Mouse (Mus musculus) frontal cortex, postnatal 25 days (tissue): ENCODE results near the gene Emsy.

ENCODE experiments used
- DNase-seq, 2 experiments: peaks; one replicate each; pipeline ENCODE4 v3.0.0; 2022; ENCODE audit warnings: low spot score in 2 of 2

The Emsy gene

DNA sequence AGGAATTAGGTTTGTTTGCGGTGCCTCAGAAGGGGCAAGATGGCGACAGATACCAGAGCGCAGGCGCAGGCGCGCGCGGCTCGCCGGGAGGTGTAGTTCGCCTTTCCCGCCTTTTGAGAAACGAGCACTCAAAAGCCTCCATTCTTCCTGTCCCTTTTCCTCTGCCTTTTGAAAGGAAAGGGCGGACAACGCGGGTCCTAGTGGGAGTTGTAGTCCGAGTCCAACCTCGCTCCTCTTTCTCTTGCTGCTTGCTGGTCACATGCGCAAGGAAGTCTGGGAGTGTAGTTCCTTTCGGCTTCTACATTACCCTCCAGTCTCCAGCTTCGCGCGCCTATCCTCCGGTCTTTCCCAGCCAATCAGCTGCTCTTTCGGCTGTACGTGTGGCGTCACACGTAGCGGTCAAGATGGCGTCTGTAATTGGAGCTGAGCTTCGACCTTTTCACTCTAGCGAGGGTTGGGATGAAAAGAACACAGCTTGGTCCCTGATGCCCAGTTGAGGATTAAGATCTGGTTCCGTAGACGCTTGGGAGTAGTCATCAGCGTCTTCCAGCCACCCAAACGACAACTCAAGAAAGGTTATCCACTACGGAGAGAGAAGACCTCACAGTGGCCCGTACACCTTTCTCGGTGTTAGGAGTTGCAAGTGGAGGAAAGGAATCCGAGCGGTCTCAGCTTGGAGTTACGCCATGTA is at the start of gene Emsy:
Gene Emsy (minus strand): TSS at position 253 of the 691 bp plus-strand sequence.
- DNase-seq: peak; percentile 89

DNA sequence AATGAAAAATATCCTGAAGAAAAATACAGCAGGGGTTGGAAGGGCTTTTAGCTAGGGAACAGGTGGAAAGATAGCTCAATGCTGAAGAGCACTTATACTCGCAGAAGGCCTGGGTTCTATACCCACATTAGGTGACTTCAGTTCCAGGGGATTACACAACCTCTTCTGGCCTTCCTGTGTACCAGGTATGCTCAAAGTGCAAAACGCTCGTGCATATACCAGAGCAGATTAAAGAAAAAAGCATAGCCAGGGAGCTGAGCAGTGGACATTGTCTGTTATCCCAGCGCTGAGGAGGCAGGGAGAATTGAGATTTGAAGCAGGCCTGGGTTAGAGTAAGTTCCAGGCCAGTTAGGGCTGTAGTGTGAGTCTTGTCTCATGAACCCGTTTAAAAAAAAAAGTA is 47.7 kb upstream of the Emsy start:
- DNase-seq: no peak

DNA sequence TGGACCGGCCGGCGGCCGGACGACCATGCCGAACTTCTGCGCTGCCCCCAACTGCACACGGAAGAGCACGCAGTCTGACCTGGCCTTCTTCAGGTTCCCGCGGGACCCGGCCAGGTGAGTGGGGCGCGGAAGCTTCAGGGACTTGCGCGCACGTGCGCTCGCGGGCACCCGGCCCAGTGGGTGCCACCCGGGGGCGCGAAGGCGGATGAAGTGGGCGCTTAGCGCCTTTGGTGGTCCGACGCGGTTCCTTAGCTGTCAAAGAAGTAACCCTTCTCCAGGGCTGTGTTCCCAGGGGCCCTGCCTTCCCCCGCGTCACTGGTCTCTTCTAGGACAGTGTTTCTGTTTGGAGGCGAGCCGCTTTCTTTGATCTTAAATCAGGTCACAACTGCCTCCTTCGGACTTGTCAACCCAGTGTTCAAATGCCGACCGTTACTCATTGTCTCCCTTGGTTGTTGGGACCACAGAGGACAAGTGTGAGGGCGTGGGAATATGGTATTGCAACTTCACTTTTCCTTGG is 46.8 kb upstream of the Emsy start:
- peak in 1 of 2 experiments; percentile 14 for DNase-seq

DNA sequence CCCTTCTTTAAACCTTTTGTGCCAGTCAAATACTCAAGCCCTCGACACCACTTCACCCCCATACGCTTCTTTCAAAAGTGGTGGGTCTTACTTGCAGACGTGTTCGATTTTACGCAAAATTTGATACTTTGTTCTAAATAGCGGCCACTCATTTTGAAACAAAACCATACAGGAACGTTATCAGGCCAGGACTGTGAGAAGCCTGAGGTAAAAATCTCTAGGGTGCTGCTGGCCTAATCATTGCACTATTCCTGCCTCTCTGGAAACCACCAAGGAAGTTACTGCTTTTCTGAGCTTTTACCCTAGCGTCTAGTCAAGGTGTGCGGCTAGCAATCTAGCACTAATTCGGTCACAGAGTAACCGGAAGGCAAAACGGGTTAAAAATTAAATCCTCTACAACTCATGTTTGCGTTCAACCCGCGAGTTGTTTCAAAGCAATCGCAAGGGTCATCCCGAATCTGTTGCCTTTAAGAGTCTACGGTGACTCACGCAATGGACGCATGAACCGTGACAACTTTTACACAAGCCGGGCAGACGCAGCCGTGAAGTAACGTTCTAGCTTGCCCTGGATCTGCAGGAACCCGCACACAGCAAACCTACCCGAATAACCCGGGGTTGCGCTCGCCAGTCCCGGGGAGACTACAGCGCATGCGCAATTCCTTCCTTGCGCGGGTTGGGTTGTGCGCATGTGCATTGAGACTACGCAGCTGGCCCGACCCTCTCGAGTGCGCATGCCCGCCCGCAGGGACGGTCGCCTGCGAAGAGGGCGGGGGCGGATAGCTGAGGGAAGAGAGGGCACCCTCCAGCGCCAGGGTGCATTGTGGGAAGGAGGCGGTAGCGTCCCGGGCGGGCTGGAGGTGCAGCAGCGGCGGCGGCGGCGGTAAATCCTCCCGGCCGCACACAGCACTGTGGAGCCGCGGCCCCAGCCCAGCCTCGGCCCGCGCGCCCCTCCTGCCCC is 46.0 kb upstream of the Emsy start, which contains the start of gene Thap12:
Gene Thap12 (plus strand): TSS at position 821 of the 958 bp plus-strand sequence.
- DNase-seq: peak; percentile 95 to 99

GRCm38 (mm10) chr7:98701771-98702170 is 45.2 kb upstream of the Emsy start:
- DNase-seq: no peak

- no peak for DNase-seq
Measured at GRCm38 (mm10) chr7:98698590-98698989, 42.0 kb upstream of the Emsy start.

- no peak for DNase-seq
Measured at GRCm38 (mm10) chr7:98698041-98698440, 41.5 kb upstream of the Emsy start.

GRCm38 (mm10) chr7:98697496-98697895 is 40.9 kb upstream of the Emsy start:
- DNase-seq: no peak

DNA sequence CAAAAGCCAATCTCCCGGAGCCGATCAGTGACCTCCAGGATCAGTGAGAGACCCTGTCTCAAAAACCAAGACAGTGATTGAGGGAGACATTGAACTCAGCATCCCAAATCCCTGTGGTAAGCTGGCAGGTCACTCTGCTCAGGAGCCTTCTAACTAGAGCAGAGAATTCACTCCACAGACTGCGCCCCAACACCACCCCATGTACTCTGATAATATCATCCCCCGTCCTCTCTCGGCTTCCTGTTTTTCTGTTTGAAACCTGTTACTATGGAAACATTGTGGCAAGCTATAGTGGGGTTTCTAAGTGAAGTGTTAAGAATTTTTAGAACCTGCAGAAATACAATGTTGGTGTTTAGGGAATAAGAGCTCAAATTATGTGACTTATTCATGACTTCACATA is 37.5 kb upstream of the Emsy start:
- no peak for DNase-seq

GRCm38 (mm10) chr7:98692761-98693546 is 36.4 kb upstream of the Emsy start:
- no peak for DNase-seq

DNA sequence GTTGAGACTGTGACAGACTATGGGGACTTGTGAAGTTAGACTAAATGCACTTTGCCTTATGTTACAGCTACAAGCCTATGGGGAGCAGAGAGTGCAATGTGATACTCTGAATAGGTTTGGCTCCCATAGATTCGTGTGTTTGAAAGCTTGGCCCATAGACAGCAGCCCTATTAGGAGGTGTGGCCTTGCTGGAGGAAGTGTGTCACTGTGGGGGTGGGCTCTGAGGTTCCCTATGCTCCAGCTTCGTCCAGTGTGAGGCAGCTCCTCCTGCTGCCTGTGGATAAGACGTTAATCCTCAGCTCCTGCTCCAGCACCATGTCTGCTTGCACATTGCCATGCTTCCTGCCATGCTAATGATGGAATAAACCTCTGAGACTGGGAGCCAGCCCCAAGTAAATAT is 34.2 kb upstream of the Emsy start:
- no peak for DNase-seq

DNA sequence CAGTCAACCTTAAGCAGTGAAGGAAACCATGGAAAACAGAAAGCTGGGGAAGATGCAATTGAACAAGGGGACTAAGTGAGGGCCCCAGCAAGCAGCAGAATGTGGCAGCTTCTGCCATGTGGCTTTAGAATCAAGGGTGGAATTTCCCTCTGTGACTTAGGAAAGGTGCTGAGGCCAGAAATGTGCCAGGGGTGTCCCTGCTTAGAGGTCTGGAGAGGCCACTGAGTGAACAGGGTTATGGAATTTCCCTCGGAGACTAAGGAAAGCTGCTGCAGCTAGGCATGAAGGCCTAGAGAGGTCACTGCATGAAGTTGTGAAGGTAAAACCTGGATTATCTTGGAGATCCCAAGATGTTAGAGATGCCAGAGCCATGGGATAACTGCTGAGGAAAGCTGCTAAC is 33.5 kb upstream of the Emsy start:
- DNase-seq: no peak

DNA sequence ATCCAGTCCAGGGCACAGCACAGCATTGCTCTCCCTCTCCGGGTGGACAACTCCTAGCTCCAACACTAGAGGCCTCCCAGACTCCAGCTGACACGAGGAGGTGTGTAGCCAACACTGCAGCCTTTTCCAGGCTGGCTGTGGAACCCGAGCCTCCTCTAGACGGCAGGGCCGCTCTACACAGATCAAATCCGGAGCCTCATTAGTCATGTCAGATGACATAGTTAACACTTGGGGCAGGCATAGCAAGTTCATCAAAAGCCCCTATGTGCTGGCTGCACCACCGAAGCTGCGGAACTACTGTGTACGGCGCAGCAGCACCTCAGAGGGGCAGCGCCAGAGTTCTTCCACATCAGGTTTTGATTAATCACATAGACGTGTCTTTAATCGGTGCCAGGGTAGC is 29.3 kb upstream of the Emsy start:
- no peak for DNase-seq

GRCm38 (mm10) chr7:98682821-98683220 is 26.2 kb upstream of the Emsy start:
- no peak for DNase-seq

DNA sequence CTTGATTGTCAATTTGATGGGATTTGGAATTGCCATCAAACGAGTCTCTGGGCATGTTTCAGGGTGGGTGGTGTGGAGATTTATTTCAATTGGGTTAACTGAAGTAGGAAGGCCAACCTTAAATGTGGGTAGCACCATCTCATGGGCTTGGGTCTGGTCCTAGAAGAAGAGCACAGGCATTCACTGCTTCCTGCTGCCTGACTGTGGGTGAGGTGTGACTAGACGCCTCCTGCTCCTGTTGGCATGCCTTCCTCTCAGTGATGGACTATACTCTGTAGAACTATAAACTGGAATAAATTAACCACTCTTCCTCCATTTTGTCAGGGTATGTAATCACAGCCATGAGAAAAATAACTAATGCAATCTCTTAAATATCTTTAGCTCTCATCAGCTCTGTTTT is 24.1 kb upstream of the Emsy start:
- DNase-seq: no peak

DNA sequence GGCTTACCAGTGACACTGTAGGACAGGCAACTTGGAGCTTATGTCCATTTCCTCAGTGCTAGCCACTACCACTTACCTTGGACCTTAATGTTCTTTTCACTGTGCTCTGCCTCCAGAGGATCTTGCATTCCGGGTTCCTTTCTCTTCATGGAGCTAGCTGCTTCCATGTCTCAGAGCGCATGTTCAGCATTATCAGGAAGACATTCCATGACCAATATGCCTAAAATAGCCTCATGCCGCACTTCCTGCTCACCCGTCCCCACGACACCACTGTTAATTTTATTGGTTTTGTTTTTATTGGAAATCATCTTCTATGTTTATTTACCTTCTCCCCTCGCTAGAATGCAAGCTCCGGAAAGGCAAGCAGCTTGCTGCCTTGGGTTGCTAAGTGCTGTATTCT is 21.9 kb upstream of the Emsy start:
- no peak for DNase-seq

GRCm38 (mm10) chr7:98677511-98677910 is 20.9 kb upstream of the Emsy start:
- DNase-seq: no peak

- DNase-seq: no peak
Measured at GRCm38 (mm10) chr7:98674344-98674743, 17.8 kb upstream of the Emsy start.

- DNase-seq: no peak
Measured at GRCm38 (mm10) chr7:98672241-98672955, 15.8 kb upstream of the Emsy start.

DNA sequence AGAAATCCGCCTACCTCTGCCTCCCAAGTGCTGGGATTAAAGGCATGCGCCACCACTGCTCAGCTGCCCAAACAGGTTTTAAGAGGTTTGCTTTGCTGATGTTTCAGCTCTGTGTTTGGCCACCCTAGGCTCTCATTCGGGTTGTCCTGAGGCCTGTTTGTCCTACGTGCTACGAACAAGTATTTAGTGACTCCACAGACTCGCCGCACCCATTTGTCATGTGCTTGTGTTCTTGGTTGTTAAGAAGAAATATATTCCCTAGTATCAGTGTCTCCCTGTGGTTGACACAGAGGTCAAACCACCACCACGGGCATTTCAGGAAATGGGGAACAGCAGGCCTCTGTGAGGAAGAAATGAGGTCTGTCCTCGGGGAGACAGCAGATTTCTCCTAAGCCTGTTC is 14.8 kb upstream of the Emsy start:
- no peak for DNase-seq

GRCm38 (mm10) chr7:98670831-98671230 is 14.2 kb upstream of the Emsy start:
- DNase-seq: no peak
